Mouse (Mus musculus) CD4-positive naive resting alpha-beta T cell, adult 57 days (primary cell): ENCODE measurements around the gene Tbl1x. TPM values are rescaled to one million over a fixed set of nuclear protein-coding genes. Genes with fewer than 3 reads are reported as not detected.

Experiments
- total RNA-seq: library from RNA; stranded (reverse); gene quantifications from one replicate; pipeline ENCODE4 v1.2.4, GENCODE M21; 2023

The Tbl1x gene
- total RNA-seq = 72.2 TPM

DNA sequence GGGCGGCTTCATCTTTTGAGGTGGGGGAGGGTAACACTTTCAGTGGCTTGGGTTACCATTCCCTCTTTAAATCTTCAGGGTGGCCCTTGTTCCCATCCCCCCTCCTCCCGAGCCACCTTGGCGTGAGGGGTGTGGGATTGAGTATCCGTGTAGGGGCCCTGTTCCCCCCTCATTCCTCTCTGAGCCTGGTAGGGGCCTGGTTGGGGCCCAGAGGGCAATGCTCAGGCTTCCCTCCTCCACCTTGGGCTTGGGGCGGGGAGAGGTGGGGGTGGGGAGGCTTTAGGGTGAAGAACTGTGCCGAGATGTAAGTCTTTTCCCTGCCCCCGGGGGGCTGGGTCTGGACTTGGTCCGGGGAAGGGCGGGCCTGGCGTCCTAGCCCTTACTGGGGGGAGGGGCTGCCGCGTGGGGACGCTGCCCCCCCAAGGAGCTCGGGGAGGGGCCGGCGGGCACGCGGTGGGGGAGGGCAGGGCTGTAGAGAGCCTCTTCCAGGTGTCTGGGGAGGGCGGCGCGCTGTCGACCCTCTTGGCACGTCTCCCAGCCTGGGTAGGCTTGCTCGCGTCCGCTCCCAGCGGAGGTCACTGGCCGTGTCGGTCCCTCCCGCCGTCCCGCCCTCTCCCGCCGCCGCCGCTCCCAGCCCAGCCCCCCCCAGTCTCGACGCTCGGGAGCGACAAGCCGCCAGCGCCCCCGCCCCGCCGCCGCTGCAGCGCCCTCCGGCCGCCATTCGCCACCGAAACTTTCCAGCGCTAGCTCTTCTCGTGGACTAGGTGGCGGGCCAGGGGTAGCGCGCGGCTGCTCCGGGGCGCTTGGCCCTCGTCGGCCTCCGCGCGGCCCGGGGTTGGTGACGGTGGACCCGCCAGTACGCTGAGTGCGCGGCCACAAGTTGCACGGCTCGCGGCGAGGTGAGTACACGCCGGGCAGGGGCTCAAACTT lies at the start of gene Tbl1x:
Gene Tbl1x, plus strand, starts transcription at position 643 of the 930 bp plus-strand sequence.

